Mouse (Mus musculus): Measurements from ENCODE around the gene Asb6.
A peak's percentile ranks its signal among the peaks of the same experiment; 100 is the strongest.

Asb6 gene

DNA sequence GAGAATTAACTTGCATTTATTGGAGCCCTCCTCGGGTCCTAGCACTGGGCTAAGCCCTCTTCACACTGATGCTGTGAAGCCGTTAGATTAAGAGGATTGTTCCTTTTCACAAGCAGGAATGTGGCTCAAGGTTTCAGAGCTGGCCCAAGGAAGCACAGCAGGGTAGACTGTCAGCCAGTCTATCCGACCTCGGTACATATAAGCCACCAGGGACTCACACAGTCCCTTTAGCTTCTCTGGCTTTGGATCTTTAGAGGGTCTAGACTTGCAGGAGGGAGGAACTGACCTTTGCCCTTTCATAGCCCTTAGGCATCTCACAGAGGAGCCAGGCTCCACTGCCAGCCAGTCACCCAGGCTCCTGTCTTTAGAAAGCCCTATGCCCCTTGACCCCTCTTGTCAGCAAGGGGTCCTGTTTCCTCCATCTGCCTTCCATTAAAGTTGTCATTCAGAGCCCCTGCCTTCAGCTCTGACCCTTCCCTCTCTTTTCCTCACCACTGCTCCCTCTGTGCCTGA, at the start of gene Asb6:
Gene Asb6, minus strand, starts transcription at position 51 of the 513 bp plus-strand sequence.
- DNase-seq = no peak

DNA sequence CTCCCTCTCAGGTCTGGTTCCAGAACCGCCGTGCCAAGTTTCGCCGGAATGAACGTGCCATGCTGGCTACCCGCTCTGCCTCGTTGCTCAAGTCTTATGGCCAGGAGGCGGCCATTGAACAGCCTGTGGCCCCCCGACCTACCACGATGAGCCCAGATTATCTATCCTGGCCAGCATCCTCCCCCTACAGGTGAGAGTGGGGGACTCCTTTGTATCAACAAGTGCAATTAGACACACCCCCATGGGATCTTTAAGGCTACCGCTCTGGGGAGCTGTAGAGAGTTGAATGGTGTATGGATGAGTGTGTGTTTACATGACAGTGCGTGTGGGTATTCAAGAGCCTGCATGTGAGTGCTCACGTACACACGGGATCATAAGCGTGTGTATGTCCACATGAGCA, 49.3 kb upstream of the Asb6 start:
- no peak for DNase-seq

DNA sequence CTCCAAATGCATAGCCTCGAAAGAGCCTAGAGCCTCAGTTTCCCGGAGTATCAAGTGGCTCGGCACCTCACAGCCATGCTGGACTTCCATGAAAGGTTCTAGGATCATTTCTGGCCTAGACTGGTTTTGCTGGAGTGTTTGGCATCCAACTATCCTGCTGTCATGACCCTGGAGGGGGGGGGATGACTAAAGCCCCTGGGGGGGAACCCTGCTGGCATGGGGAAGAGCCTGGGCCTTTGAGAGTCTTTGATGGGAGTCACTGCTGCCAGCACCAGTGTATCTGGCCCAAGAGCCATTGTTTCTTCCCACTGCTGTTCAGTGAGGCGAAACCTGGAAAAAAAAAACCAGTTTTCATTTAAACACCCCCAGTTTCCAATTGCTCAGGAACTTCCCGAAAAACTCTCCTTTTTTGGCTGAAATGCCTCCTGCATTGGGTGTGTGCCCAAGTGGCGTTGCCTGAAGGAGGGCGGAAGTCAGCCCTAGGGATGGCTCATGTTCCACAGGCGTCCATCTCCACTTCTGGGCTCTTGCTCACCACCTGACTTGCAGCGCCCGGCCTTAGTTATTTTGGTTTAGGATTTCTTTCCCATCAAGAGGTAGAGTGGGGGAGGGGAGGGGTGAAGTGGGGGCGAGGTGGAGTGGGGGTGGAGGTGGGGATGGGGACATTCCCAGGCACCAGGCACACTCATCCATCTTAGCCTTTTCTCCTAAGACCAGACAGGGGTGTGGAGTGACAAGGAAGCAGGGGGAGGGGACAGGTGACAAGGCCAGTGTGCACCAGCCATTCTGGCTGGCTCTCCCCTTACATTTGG, 45.7 kb upstream of the Asb6 start:
- DNase-seq = no peak

DNA sequence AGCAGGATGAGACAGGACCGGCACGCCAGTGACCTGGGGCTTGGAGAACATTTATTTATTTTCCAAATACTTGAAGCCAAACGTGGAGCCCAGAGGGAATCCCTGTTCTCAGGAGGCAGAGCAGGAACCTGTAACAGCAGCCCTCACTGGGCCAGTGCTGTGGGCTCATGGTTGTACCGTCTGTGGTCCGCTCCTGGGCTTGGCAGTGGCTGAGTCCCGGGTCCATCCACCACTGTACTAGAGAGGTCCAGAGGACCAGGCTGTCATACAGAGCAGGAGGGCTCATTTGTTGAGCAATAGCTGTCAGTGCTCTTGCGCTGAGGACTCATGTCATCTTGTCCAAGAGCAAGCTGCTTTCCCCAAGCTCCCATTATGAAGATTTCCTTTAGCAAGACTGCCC, 45.0 kb upstream of the Asb6 start:
- DNase-seq = no peak

DNA sequence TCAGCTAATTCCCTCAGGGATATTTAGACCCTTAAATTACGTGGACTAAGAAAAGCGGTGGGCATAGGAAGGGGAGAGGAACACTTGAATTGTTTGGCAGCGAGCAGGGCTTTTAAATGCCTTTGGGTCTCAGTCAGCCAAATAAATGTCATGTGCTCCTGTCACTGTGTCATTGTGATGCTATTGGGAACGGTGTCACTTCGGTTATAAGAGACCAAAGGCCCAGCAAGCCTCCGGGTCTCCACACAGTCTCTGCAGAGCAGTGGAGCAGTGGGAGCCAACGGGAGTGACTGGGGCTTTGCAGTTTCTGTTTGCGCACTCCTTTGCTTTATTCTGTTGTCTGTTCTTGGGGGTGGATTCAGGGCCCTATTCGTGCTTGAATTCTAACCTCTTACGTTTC, 44.3 kb upstream of the Asb6 start:
- no peak for DNase-seq

DNA sequence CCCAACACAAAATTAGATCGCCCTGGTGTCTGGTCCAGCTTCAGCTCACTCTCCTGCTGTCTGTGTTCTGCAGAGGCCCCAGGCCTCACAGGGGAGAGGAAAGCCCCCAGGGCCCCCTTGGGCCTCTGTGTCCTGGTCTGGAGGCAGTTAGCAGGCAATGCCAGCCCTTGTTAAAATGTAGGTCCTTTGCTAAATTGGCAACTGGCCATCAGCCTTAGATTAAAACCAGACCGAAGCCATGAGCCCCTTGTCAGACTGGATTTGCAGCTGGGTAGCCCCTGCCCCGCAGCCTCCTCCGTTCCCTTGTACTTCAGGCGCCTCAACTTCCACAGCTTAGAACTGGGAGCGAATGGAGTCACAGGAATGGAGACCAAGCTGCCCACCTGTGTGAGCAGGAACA, 42.5 kb upstream of the Asb6 start:
- no peak for DNase-seq

DNA sequence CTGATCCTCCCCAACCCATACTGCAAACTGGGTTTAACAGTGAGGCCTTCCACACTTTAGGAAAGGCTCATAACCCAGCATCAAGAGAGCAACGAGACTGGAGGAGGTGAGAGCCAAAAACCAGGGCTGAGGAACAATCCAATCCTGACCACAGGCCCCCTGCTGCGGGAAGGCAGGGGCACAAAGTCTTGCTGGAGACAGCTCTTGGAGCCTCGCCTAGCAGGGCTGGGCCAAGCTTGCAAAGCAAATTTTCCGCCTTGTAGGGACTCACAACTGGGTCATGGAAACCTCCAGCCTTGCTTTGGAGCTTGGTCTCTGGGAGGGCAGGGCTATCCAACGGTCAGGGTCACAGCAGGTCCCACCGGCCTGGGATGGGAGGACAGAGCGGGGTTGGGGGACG, 40.7 kb upstream of the Asb6 start:
- DNase-seq = no peak

DNA sequence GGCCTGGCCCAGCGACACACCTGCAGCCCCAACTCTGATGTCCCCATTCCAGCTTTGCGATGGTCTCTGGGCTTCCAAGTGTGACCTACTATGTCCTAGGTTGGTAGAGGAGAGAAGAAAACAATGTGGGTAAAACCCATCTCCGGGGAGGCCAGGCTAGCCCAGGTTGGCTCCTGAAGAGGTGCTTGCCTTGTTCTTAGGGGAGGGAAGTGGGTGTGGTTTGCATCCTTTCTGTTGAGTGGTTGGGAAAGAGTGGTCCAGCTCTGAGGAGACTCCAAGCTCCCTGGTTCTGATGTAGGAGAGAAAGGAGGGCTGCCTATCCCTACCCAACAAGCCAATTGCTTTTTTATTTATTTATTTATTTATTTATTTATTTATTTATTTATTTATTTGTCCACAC, 35.3 kb upstream of the Asb6 start:
- no peak for DNase-seq

DNA sequence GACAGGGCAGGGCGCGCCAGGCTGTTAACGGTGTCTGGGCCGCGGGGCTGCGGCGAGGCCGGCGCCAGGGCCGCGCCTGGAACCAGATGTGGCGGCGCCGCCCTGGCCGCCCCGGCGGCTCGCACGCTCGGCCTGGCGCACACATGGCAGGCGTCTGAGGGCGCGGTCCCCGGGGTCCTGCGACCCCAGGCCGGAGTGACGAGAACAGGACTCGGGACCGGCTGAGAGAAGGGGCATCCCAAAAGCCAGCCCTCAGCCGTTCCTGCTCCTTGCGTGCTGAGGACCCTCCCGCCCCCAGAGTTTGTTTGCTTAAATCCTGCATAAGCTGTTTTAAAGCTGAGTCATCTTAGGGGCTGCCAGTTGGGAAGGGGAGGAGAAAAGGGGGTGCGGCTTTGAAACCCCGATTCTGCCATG, 34.8 kb upstream of the Asb6 start:
- DNase-seq = no peak

DNA sequence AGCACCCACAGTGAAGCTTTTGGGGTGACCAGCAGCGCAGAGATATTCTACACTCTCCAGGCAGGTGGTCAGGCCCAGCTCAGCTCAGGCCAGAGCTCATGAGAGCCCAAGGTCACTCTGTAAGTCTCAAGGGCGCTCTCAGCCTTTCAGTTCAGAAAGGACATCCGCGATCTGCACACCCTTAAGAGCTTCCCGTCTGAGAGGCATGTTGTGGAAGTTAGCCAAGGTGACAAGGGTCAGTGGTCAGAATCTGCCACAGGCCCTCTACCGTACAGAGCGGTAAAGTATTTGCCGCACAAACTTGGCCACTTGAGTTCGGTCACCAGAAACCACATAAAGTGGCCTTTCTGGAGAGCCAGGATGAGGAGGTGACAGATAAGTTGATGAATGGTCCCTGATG, 33.4 kb upstream of the Asb6 start:
- no peak for DNase-seq

DNA sequence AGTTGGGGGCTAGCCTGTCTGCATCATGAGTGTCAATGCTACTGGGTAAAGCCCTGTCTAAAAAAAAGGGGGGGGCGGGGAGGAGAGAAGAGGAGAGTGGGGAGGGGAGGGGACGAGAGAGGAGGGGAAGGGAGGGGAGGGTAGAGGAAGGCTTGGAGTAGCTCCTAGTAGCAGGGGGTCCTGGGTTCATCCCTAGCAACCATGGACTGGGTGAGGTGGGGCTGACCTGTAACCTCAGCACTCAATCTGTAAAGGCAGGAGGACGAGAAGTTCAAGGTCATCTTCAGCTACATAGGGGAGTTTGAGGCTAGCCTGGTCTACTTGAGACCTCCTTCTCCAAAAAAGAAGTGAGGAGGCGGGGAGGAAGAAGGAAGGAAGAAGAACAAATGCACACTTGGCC, 31.9 kb upstream of the Asb6 start:
- no peak for DNase-seq

DNA sequence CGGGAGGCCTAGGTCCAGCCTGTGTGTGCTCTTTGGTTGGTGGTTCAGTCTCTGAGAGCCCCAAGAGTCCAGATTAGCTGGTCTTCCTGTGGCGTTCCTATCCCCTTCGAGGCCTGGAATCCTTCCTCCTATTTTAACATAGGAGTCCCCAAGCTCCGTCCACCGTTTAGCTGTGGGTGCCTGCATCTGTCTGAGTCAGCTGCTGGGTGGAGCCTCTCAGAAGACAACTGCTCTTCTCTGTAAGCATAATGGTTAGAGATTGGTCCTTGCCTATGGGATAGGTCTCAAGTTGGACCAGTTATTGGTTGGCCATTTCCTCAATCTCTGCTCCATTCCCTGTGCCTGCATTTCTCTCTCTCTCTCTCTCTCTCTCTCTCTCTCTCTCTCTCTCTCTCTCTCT, 29.6 kb upstream of the Asb6 start:
- no peak for DNase-seq

DNA sequence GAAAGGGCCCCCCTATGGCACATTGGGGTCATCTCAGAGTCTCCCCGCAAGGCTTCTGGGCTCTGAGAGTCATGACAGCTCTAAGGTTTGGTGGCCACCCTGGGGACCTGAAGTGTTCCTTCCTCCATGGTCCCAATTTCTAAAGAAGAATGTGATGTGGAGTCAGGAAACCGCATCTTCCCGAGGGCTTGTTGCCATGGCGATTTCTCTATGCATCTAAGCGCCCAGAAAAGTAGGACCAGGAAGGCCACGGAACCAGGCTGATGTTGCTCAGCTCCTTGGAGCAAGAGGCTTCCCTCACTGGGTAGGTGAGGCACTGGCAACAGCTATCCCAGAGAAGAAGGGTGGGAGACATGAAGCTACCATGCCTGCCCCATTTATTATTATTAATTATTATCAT, 26.9 kb upstream of the Asb6 start:
- no peak for DNase-seq

DNA sequence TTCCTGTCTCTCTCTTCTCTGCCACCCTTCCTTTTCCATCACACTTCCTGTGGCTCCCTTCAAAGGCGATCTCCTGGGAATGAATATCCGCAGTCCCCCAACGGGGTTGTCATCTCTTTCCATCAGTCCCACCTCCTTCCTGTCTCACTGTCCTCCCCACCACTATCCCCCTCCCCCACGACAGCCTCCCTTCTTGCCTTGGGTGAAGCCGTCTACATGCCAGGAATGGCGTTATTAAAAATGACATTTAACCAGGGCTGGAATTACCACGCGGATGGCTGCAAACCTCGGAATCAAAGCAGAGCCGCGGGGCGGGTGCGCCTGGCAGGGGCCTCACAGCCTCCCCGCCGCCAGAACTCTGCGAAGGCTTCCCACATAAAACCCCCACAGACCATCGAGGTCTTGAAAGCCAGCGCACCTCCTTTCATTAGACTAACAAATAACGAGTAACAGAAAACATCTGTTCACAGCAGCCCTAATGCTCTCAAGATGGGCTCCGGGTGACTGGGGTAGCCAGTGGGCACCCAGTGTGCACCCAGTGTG, 22.7 kb upstream of the Asb6 start:
- DNase-seq = no peak

DNA sequence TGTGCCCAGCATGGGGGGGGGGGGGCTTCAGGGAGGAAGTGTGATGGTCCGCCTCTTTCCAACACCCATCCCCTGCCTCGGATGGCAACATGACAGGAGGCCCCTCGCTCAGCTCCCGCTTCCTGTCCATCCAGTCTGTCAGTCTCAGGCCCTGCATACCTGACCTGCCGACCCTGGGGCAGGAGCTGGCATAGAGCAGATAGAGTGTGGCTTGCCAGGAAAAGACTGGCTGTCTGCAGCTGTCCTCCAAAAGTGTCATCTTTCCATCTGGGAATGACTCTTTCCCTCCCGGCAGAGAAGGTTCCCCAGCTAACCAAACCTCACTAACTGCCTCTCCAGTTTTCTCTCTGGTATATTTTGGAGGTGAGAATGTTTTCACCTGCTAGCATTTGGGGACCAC, 20.4 kb upstream of the Asb6 start:
- DNase-seq = no peak

DNA sequence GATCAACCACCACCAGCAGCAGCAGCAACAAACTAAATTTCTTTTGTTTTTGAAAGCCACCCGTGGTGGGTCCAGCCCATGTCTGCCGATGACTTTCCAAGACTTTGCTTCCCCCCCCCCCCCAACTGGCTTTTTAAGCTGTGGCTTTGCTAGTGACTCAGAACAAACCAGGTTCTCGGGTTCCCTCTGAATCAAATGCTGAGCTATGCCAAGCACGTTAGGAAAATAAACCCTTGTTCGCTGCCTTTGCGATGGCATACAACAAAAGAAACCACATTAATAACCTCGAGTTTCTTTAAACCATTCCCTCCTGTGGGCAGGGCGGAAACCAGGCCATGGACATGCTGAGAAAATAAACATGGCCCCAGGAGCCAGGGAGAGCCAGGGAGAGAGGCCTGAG, 18.1 kb upstream of the Asb6 start:
- DNase-seq = no peak

DNA sequence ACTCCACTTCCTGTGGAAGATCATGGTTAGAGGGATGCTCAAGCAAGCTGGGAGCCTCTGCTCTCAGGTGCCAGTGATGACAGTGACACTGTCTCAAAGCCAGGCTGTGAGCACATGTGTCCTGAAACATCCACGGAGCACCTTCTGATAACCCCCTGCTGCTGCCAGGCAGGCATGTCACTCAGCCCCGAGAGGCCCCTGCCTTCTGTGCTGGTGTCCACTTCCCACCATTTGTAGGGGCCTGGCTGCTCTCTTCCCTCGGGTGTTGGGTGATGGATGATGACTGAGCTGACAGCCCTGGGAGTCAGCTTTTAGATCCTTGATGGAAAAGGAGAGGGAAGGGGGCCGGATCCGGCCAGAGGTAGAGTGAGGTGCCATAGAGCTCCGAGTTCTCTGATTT, 16.6 kb upstream of the Asb6 start:
- DNase-seq = no peak

DNA sequence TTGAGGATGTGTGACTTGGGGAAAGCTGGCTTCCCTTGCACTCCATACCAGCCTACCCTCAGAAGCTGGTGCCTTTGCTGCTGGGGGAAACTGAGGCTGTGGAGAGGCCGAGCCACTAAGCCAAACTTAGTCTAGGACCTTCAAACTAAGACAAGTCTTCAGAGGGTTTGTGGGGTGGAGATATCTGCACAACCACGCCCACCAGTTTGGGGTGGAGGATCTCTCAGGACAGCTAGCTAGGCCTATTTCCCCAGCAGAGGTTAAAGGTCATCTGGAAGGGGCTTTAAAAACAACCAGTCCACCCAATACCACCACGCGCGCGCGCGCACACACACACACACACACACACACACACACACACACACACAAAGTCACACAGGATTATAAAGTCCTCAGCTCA, 16.1 kb upstream of the Asb6 start:
- DNase-seq = no peak

DNA sequence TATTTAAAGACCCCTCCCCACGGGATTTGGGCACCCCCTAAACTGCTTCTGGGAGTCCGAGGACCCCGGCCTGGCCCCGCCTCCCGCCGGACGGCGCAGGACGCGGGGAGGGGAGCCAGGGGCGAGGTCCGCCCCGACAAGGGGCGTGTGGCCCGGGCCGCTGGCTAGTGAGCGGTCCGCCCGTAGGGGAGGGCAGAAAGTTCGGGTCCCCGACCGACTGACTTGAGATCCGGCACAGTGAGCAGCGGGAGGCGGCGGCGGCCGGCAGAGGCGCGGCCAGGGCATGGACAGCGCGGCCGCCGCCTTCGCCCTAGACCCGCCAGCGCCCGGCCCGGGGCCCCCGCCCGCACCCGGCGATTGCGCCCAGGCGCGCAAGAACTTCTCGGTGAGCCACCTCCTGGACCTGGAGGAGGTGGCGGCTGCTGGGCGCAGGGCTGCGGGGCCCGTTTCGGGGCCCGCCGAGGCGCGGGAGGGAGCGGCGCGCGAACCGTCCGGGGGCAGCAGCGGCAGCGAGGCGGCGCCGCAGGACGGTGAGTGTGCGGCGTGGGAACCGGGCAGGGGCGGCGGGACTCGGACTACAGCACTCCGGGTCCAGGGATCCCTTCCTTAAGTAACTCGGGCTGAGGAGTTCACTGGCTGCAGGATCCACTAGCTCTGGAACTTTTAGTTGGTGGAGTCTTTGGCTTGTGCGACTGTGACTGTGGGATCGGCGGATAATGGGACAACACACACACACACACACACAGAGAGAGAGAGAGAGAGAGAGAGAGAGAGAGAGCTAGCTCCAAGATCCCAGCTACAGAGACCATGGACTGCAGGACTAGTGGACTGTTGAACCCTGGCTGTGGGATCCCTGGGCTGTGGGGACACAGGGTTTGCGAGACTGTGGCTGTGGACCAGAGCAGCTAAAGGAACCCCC, 15.3 kb upstream of the Asb6 start:
- no peak for DNase-seq

DNA sequence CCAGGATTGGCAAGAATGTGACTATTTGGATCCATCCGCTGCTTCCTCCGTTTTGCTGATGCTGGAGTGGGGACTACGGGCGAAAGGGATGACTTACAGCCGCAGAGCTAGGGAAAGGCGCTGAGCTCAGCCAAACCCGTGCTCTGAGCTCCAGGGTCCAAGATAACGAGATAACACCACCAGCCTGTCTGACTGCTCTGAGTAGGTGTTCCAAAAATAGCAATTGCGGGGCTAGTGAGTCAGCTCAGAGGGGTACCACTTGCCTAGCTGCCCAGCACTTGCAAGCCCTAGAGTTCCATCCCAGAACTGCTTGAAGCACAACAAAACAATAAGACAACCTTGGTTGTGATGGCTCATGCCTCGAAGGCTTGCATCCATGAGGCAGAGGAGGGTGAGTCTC, 12.5 kb upstream of the Asb6 start:
- no peak for DNase-seq

DNA sequence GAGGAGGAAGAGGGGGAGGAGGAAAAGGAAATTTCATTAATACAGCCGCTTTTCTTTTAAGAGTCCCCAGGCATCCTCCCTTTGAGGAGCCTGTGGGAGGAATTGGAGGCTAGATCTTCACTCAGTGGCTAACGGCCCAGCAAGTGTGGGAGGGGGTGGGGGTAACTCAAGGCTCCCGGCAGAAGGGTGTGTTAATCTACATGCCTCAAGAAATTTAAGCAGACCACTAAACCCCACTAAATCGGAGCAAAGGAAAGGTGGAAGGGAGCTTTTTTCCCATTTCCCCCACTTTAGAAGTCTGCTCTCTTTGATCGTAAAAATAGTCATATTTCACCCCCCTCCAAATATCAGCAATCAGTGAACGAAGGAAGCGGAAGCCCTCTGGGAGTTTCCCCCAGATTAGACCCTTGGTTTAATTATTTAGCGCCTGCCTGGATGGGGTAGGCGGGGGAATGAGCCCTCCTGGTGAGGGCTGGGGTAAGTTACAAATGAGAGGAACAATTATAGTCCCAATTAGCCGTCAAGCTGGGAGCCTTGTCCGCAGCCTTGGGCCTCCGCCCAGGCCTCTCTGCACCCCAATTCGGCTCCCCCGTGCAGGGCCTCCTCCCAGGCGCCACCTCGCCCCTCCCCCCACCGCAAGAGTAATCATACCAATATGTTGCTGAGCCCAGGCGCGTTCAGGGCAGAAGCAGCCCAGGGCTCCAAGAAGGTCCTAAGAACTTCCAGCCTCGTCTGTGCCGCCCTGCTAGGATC, 6.3 kb upstream of the Asb6 start:
- DNase-seq = peak; percentile 73

DNA sequence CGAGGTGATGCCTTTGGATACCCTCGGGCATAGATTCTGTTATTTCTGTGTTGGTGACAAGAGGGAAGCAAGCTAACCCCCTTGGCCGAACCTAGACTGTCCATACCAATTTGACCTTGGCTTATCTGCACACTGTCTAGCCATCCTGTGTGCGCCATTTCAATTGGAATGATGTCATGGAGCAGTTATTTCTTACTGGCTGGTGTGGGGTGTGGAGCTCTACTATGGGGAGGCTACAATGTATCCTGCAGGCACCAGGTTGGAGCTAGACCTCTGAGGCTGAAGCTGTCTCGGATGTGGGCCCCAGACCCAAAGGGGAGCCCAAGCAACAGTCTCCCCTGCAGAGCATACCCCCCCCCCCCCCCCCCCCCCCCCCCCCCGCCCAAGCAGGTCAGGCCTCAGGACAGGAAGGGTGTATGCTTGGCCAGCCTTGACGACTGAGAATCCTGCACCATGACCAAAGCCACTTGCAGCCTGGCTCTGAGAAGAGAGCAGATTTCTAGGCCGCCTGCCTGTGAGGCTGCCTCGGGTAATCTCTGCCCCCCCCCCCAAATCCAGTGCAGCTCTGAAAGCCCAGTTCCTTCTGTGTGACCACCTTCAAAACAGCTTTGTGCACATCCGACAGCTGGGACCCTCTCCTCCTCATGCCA, 4.4 kb upstream of the Asb6 start, which contains the start of gene Prrx2:
Gene Prrx2, plus strand, starts transcription at position 600 of the 650 bp plus-strand sequence.
- DNase-seq = no peak

All from liver (tissue).